Comparison of ENCODE assay signal across 1 mouse cellular context in the genomic region with DNA sequence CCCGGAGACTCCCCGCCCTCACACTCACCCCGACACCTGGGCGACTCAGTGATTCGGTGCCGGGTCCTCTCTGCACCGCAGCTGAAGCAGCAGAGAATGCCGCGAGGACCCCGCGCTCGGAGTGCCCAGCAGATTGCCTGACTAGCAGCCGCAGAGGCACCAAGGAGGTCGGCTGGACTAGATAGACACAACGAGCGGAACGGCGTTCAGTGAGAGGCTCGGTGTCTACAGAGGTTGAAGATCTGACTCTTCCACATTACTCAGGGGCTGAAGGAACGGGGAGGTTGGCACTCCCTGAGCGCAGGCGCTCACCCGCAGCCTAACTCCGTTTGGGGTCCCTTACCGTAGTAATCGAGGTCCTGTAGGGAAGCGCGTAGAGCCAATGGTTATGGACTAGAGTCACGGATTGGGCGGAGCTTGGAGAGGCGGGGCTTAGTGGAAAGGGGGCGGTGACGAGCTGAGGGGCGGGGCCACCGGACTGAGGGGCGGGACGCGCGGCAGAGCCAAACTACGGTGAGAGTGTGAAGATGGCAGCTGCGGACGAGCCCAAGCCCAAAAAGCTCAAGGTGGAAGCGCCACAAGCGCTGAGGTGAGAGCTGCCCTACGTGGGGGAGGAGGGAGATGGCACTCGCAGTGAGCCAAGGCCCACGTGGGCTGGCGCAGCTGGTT.
TF ChIP-seq lines count a peak whose summit lies in the region.

A gene (minus strand): TSS at position 397 of the 669 bp plus-strand sequence.
A gene (plus strand): TSS at position 463 of the 669 bp plus-strand sequence.

TF ChIP-seq in CH12.LX, 34 proteins besides CTCF, POLR2A, EP300 and RAD21 (continued from another document):
- TF ChIP-seq ZC3H11A (IDR thresholded peaks at IDR 0.05; ENCODE audit: low read depth, low read length) = no peak
- TF ChIP-seq SMC3 (IDR thresholded peaks at IDR 0.05; ENCODE audit: low read depth, low read length) = no peak
- TF ChIP-seq ZKSCAN1 (IDR thresholded peaks at IDR 0.05; ENCODE audit: borderline replicate concordance, low read depth, low read length) = no peak
- no peak for TF ChIP-seq MEF2A (IDR thresholded peaks at IDR 0.05; ENCODE audit: borderline replicate concordance, low read depth, low read length)
- peak; percentile 79 for TF ChIP-seq HCFC1 (IDR thresholded peaks at IDR 0.05; ENCODE audit: low read depth, low read length)
- TF ChIP-seq CHD1 (IDR thresholded peaks at IDR 0.05; ENCODE audit: low read depth, low read length) = no peak
- TF ChIP-seq PAX5 (IDR thresholded peaks at IDR 0.05; ENCODE audit: low read length) = no peak
- no peak for TF ChIP-seq USF1 (IDR thresholded peaks at IDR 0.05; ENCODE audit: low read depth, low read length)
- no peak for TF ChIP-seq GABPA (IDR thresholded peaks at IDR 0.05; ENCODE audit: insufficient replicate concordance, low read depth, low read length)
- peak; percentile 53; the same call in 1 of the 2 replicates for TF ChIP-seq ZMIZ1 (IDR thresholded peaks at IDR 0.05; ENCODE audit: low read depth, low read length)
- TF ChIP-seq SIN3A (IDR thresholded peaks at IDR 0.05; ENCODE audit: low read length) = no peak; the same call in 1 of the 2 replicates
- TF ChIP-seq E2F4 (IDR thresholded peaks at IDR 0.05; ENCODE audit: insufficient replicate concordance, low read depth, low read length) = no peak
- no peak for TF ChIP-seq MAFK (IDR thresholded peaks at IDR 0.05; ENCODE audit: insufficient replicate concordance, low read length)
- no peak for TF ChIP-seq RCOR1 (conservative IDR thresholded peaks at IDR 0.05; ENCODE audit: low read depth, low read length)
- TF ChIP-seq BHLHE40 (IDR thresholded peaks at IDR 0.05; ENCODE audit: low read depth, low read length) = no peak
- TF ChIP-seq ELF1 (IDR thresholded peaks at IDR 0.05; ENCODE audit: low read depth, low read length) = peak; percentile 37; the same call in 1 of the 2 replicates
- TF ChIP-seq MYC (IDR thresholded peaks at IDR 0.05; ENCODE audit: low read depth, low read length) = no peak
- no peak for TF ChIP-seq MXI1 (IDR thresholded peaks at IDR 0.05; ENCODE audit: low read depth, low read length)
- TF ChIP-seq USF2 (conservative IDR thresholded peaks at IDR 0.05; ENCODE audit: low read depth, low read length) = no peak
- TF ChIP-seq JUND (conservative IDR thresholded peaks at IDR 0.05; ENCODE audit: low read depth, low read length) = no peak
- no peak for TF ChIP-seq ETS1 (conservative IDR thresholded peaks at IDR 0.05; ENCODE audit: low read depth, low read length)
- TF ChIP-seq IRF4 (IDR thresholded peaks at IDR 0.05; ENCODE audit: low read depth, low read length) = 0 out of 2 replicates have a peak, but pooled peaks have one; percentile 2
- peak; percentile 55; the same call in 1 of the 2 replicates for TF ChIP-seq TCF12 (IDR thresholded peaks at IDR 0.05; ENCODE audit: low read depth, low read length)
- no peak for TF ChIP-seq CHD2 (IDR thresholded peaks at IDR 0.05; ENCODE audit: low read length)
- TF ChIP-seq UBTF (IDR thresholded peaks at IDR 0.05; ENCODE audit: low read depth, low read length) = no peak
- no peak; the same call in 1 of the 2 replicates for TF ChIP-seq KAT2A (IDR thresholded peaks at IDR 0.05; ENCODE audit: insufficient replicate concordance, low read length)
